Mouse (Mus musculus) spleen, adult 2 months (tissue): Measurements from ENCODE around the gene Gzmn.

Experiments used
- CTCF ChIP-seq: fragments of 200-500 bp; IDR thresholded peaks from 2 replicates; pipeline ENCODE4 v1.5.1; 2011; ENCODE audit warnings: mild to moderate bottlenecking, inconsistent platforms; ENCODE audit not compliant: insufficient read depth, insufficient read length, insufficient replicate concordance; ENCODE audit errors: extremely low read depth
- POLR2A ChIP-seq: fragments of 200-500 bp; IDR thresholded peaks from 2 replicates; pipeline ENCODE4 v1.6.1; 2011; ENCODE audit warnings: low read depth, low read length, inconsistent platforms

- TF ChIP-seq CTCF (no peak), POLR2A (no peak)
Observed at GRCm38 (mm10) chr14:56128341-56128740, 46.1 kb downstream of the Gzmn start.
